Mouse (Mus musculus) intestine, postnatal 0 days (tissue): ENCODE data around the gene Ttc30a2. TPM values are rescaled to one million over a fixed set of nuclear protein-coding genes. Genes with fewer than 3 reads are reported as not detected.
A peak's percentile ranks its signal among the peaks of the same experiment; 100 is the strongest.

ENCODE experiments used
- ATAC-seq: fragments of 200-750 bp; cut with Nextera tagmentation; 2 replicates; pipeline ENCODE4 v1.8.0; 2017; ENCODE audit warnings: mild to moderate bottlenecking, moderate TSS enrichment, moderate library complexity
- H3K27ac ChIP-seq: fragments of 300-500 bp; sonication (generic); 2 replicates; pipeline ENCODE4 v1.5.1; 2014; ENCODE audit warnings: mild to moderate bottlenecking, low read depth, low read length, moderate library complexity
- H3K27me3 ChIP-seq: fragments of 300-500 bp; sonication (generic); replicated peaks from 2 replicates; pipeline ENCODE4 v1.6.1; 2014; ENCODE audit warnings: low read length, mixed read lengths; ENCODE audit not compliant: control insufficient read depth, insufficient read depth
- H3K36me3 ChIP-seq: fragments of 300-500 bp; sonication (generic); 2 replicates; pipeline ENCODE4 v1.6.1; 2014; ENCODE audit warnings: mild to moderate bottlenecking, moderate library complexity; ENCODE audit not compliant: control insufficient read depth, insufficient read depth
- H3K4me1 ChIP-seq: fragments of 300-500 bp; sonication (generic); replicated peaks from 2 replicates; pipeline ENCODE4 v1.6.1; 2014; ENCODE audit warnings: antibody characterized with exemption, low read length, mixed read lengths; ENCODE audit not compliant: control insufficient read depth, insufficient read depth
- H3K4me2 ChIP-seq: fragments of 300-500 bp; sonication (generic); replicated peaks from 2 replicates; pipeline ENCODE4 v1.6.1; 2014; ENCODE audit warnings: low read depth, mild to moderate bottlenecking, moderate library complexity
- H3K4me3 ChIP-seq: fragments of 300-500 bp; sonication (generic); 2 replicates; pipeline ENCODE4 v1.5.1; 2014; ENCODE audit warnings: low read depth, low read length
- H3K9ac ChIP-seq: fragments of 300-500 bp; sonication (generic); 2 replicates; pipeline ENCODE4 v1.6.1; 2014; ENCODE audit warnings: mild to moderate bottlenecking, low read depth, low read length
- H3K9me3 ChIP-seq: fragments of 300-500 bp; sonication (generic); 2 replicates; pipeline ENCODE4 v1.6.1; 2016; ENCODE audit warnings: mixed run types; ENCODE audit not compliant: control insufficient read depth
- CTCF ChIP-seq: sonication (generic); IDR thresholded peaks from 2 replicates; pipeline ENCODE4 v1.5.1; 2016; ENCODE audit warnings: low read depth, mild to moderate bottlenecking, control low read depth, antibody characterized with exemption, moderate library complexity
- WGBS: fragments of 180-500 bp; shearing (Covaris S2); extraction: QIAGEN DNeasy Blood & Tissue Kit; methylation state at CpG from one replicate; pipeline ENCODE4 v1.1.7; 2014; 5-methylcytosine and 5-hydroxymethylcytosine counted together
- polyA plus RNA-seq: library from polyadenylated mRNA; unstranded; fragments of >200 nt; fragmentation: Nextera tagmentation; extraction: Ambion mirVana; gene quantifications from 2 replicates; pipeline ENCODE4 v1.2.1, GENCODE M21; 2015

Gene Ttc30a2
- polyA plus RNA-seq, 1 experiment from 2014 or later = 0.23 TPM

- H3K9ac ChIP-seq = no peak overlapping the region
- no peak for ATAC-seq
- 29% methylated on average over 7 of the region's 7 CpGs for WGBS
- H3K27ac ChIP-seq = no peak overlapping the region
- no peak overlapping the region for H3K4me3 ChIP-seq
- peaks cover 10% of the 10 kb centered on the region; the same call in 1 of the 2 replicates for H3K36me3 ChIP-seq
- H3K27me3 ChIP-seq = no peaks in the 10 kb centered on the region
- no peak overlapping the region for H3K4me2 ChIP-seq
- no peaks in the 10 kb centered on the region for H3K4me1 ChIP-seq
- H3K9me3 ChIP-seq = no peaks in the 10 kb centered on the region
- TF ChIP-seq CTCF = no peak
These were observed 44.4 kb downstream of the Ttc30a2 start for GRCm38 (mm10) chr2:75933541-75933940.

- 92% methylated on average over 2 of the region's 2 CpGs for WGBS
- Histone ChIP-seq H3K27me3 (no peaks in the 10 kb centered on the region), H3K4me2 (no peak overlapping the region), H3K36me3 (peaks cover 14% of the 10 kb centered on the region; the same call in 1 of the 2 replicates), H3K9ac (no peak overlapping the region), H3K4me1 (no peaks in the 10 kb centered on the region), H3K27ac (no peak overlapping the region), H3K9me3 (no peaks in the 10 kb centered on the region), H3K4me3 (no peak overlapping the region)
- TF ChIP-seq CTCF = no peak
- no peak for ATAC-seq
These were observed 47.0 kb downstream of the Ttc30a2 start for GRCm38 (mm10) chr2:75930941-75931340.

- Histone ChIP-seq H3K27ac (no peak overlapping the region), H3K4me2 (no peak overlapping the region), H3K9ac (no peak overlapping the region), H3K36me3 (peaks cover 14% of the 10 kb centered on the region; the same call in 1 of the 2 replicates), H3K27me3 (no peaks in the 10 kb centered on the region), H3K4me3 (no peak overlapping the region), H3K9me3 (no peaks in the 10 kb centered on the region), H3K4me1 (no peaks in the 10 kb centered on the region)
- TF ChIP-seq CTCF = no peak
- no peak for ATAC-seq
- 91% methylated on average over 6 of the region's 6 CpGs for WGBS
These were observed 48.1 kb downstream of the Ttc30a2 start for GRCm38 (mm10) chr2:75929786-75930444.

- Histone ChIP-seq H3K27me3 (no peaks in the 10 kb centered on the region), H3K9ac (no peak overlapping the region), H3K27ac (no peak overlapping the region), H3K4me2 (no peak overlapping the region), H3K36me3 (peaks cover 20% of the 10 kb centered on the region), H3K4me1 (no peaks in the 10 kb centered on the region), H3K4me3 (no peak overlapping the region), H3K9me3 (no peaks in the 10 kb centered on the region)
- no peak for ATAC-seq
- 90% methylated on average over 2 of the region's 2 CpGs for WGBS
- no peak for TF ChIP-seq CTCF
These were observed 48.8 kb downstream of the Ttc30a2 start for GRCm38 (mm10) chr2:75929141-75929540.

- TF ChIP-seq CTCF = no peak
- no peaks in the 10 kb centered on the region for H3K27me3 ChIP-seq
- no peak overlapping the region for H3K4me2 ChIP-seq
- H3K36me3 ChIP-seq = peaks cover 22% of the 10 kb centered on the region
- no peak overlapping the region for H3K27ac ChIP-seq
- H3K9ac ChIP-seq = no peak overlapping the region
- H3K4me3 ChIP-seq = no peak overlapping the region
- H3K4me1 ChIP-seq = no peaks in the 10 kb centered on the region
- ATAC-seq = no peak
- no peaks in the 10 kb centered on the region for H3K9me3 ChIP-seq
- WGBS = 98% methylated on average over 3 of the region's 3 CpGs
These were observed 50.0 kb downstream of the Ttc30a2 start for GRCm38 (mm10) chr2:75928011-75928410.

GRCm38 (mm10) chr2:75926061-75926460, 51.9 kb downstream of the Ttc30a2 start:
- peaks cover 22% of the 10 kb centered on the region for H3K36me3 ChIP-seq
- no peak overlapping the region for H3K4me3 ChIP-seq
- no peak for ATAC-seq
- 87% methylated on average over 5 of the region's 5 CpGs for WGBS
- H3K9me3 ChIP-seq = no peaks in the 10 kb centered on the region
- H3K4me1 ChIP-seq = no peaks in the 10 kb centered on the region
- H3K27me3 ChIP-seq = no peaks in the 10 kb centered on the region
- H3K27ac ChIP-seq = no peak overlapping the region
- TF ChIP-seq CTCF = 0 out of 2 replicates have a peak, but pooled peaks have one; percentile 11
- H3K9ac ChIP-seq = no peak overlapping the region
- no peak overlapping the region for H3K4me2 ChIP-seq

Other genes with a start within 250 kb of the Ttc30a2 start
- gene Agps, start 146.0 kb downstream of the Ttc30a2 start, polyA plus RNA-seq = 6.5 and 8.6 TPM in 2 replicates
- gene Ttc30b, start 39.6 kb downstream of the Ttc30a2 start, polyA plus RNA-seq = 6.4 and 6.7 TPM in 2 replicates
- gene Ttc30a1, start 3.8 kb upstream of the Ttc30a2 start, polyA plus RNA-seq = 2.4 and 2.6 TPM in 2 replicates